Mouse (Mus musculus) urinary bladder, postnatal 36 days (tissue): ENCODE measurements around the gene Rgs9.

Experiments
- DNase-seq, 2 experiments: peaks; one replicate each; pipeline ENCODE4 v3.0.0; 2022; ENCODE audit warnings: low spot score in 2 of 2, mixed read lengths in 1 of 2

Gene Rgs9

GRCm38 (mm10) chr11:109244635-109245360 lies 53.1 kb downstream of the Rgs9 start:
- DNase-seq: peak; percentile 3 to 17

GRCm38 (mm10) chr11:109240126-109240525 lies 57.8 kb downstream of the Rgs9 start:
- no peak for DNase-seq

GRCm38 (mm10) chr11:109238671-109239070 lies 59.3 kb downstream of the Rgs9 start:
- DNase-seq: no peak

GRCm38 (mm10) chr11:109237796-109238195 lies 60.1 kb downstream of the Rgs9 start:
- DNase-seq: no peak

GRCm38 (mm10) chr11:109233627-109234026 lies 64.3 kb downstream of the Rgs9 start:
- no peak for DNase-seq

- DNase-seq: no peak
These were observed 65.1 kb downstream of the Rgs9 start for GRCm38 (mm10) chr11:109232811-109233210.

- no peak for DNase-seq
These were observed 70.8 kb downstream of the Rgs9 start for GRCm38 (mm10) chr11:109227139-109227538.

- DNase-seq: no peak
These were observed 76.5 kb downstream of the Rgs9 start for GRCm38 (mm10) chr11:109221209-109222007.

- DNase-seq: no peak
These were observed 79.1 kb downstream of the Rgs9 start for GRCm38 (mm10) chr11:109218722-109219430.

- DNase-seq: no peak
These were observed 79.9 kb downstream of the Rgs9 start for GRCm38 (mm10) chr11:109217827-109218536.

- no peak for DNase-seq
These were observed 87.2 kb downstream of the Rgs9 start for GRCm38 (mm10) chr11:109210772-109211171.

GRCm38 (mm10) chr11:109210341-109210740 lies 87.6 kb downstream of the Rgs9 start:
- DNase-seq: no peak

GRCm38 (mm10) chr11:109206732-109207131 lies 91.2 kb downstream of the Rgs9 start:
- no peak for DNase-seq

- DNase-seq: no peak
These were observed 91.9 kb downstream of the Rgs9 start for GRCm38 (mm10) chr11:109206028-109206427.

- DNase-seq: no peak
These were observed 98.2 kb downstream of the Rgs9 start for GRCm38 (mm10) chr11:109199612-109200293.

- peak; percentile 58 to 68 for DNase-seq
These were observed 105.0 kb downstream of the Rgs9 start for GRCm38 (mm10) chr11:109192673-109193557.

GRCm38 (mm10) chr11:109188235-109188634 lies 109.7 kb downstream of the Rgs9 start:
- DNase-seq: no peak

GRCm38 (mm10) chr11:109187631-109188184 lies 110.2 kb downstream of the Rgs9 start:
- DNase-seq: no peak

- DNase-seq: no peak
These were observed 116.8 kb downstream of the Rgs9 start for GRCm38 (mm10) chr11:109181118-109181517.

GRCm38 (mm10) chr11:109180290-109180689 lies 117.6 kb downstream of the Rgs9 start:
- no peak for DNase-seq
